Mouse (Mus musculus): Measurements from ENCODE around the gene Rapgef6. TPM values are rescaled to one million over a fixed set of nuclear protein-coding genes. Genes with fewer than 3 reads are reported as not detected.

Rapgef6 gene
- polyA plus RNA-seq, 1 experiment from 2014 or later = 40.2 TPM

GRCm38 (mm10) chr11:54727327-54727901 lies 204.8 kb downstream of the Rapgef6 start:
- Histone ChIP-seq H3K36me3 (ENCODE audit: control insufficient read depth, insufficient read depth, low read length) (0 out of 2 replicates have a peak, but pooled peaks cover under 1% of the 10 kb centered on the region), H3K4me3 (ENCODE audit: low read depth, low read length) (no peak overlapping the region), H3K9ac (ENCODE audit: low read depth, low read length) (no peak overlapping the region), H3K27me3 (ENCODE audit: control insufficient read depth, insufficient read depth, low read depth, low read length) (no peaks in the 10 kb centered on the region), H3K4me1 (ENCODE audit: control insufficient read depth, insufficient read depth, low read length) (no peaks in the 10 kb centered on the region), H3K9me3 (replicated peaks; ENCODE audit: control insufficient read depth, low read length, poor library complexity, severe bottlenecking) (no peaks in the 10 kb centered on the region), H3K4me2 (ENCODE audit: low read length) (no peak overlapping the region), H3K27ac (ENCODE audit: low read length) (no peak overlapping the region)
- 73% methylated on average over 5 of the region's 5 CpGs for WGBS
- no peak for ATAC-seq

GRCm38 (mm10) chr11:54728371-54728770 lies 205.7 kb downstream of the Rapgef6 start:
- H3K27ac ChIP-seq (ENCODE audit: low read length) = 0 out of 2 replicates have a peak overlapping the region, but pooled peaks have one; percentile 11
- no peak for ATAC-seq
- H3K4me2 ChIP-seq (ENCODE audit: low read length) = no peak overlapping the region
- H3K4me3 ChIP-seq (ENCODE audit: low read depth, low read length) = no peak overlapping the region
- H3K27me3 ChIP-seq (ENCODE audit: control insufficient read depth, insufficient read depth, low read depth, low read length) = no peaks in the 10 kb centered on the region
- WGBS = 91% methylated on average over 2 of the region's 2 CpGs
- no peak overlapping the region for H3K9ac ChIP-seq (ENCODE audit: low read depth, low read length)
- no peaks in the 10 kb centered on the region for H3K36me3 ChIP-seq (ENCODE audit: control insufficient read depth, insufficient read depth, low read length)
- no peaks in the 10 kb centered on the region for H3K9me3 ChIP-seq (replicated peaks; ENCODE audit: control insufficient read depth, low read length, poor library complexity, severe bottlenecking)
- no peaks in the 10 kb centered on the region for H3K4me1 ChIP-seq (ENCODE audit: control insufficient read depth, insufficient read depth, low read length)

- no peak overlapping the region for H3K4me2 ChIP-seq (ENCODE audit: low read length)
- H3K36me3 ChIP-seq (ENCODE audit: control insufficient read depth, insufficient read depth, low read length) = no peaks in the 10 kb centered on the region; the same call in 1 of the 2 replicates
- no peak overlapping the region for H3K9ac ChIP-seq (ENCODE audit: low read depth, low read length)
- H3K9me3 ChIP-seq (replicated peaks; ENCODE audit: control insufficient read depth, low read length, poor library complexity, severe bottlenecking) = no peaks in the 10 kb centered on the region
- no peaks in the 10 kb centered on the region for H3K4me1 ChIP-seq (ENCODE audit: control insufficient read depth, insufficient read depth, low read length)
- no peaks in the 10 kb centered on the region for H3K27me3 ChIP-seq (ENCODE audit: control insufficient read depth, insufficient read depth, low read depth, low read length)
- ATAC-seq = no peak
- WGBS = 83% methylated on average over 3 of the region's 3 CpGs
- H3K27ac ChIP-seq (ENCODE audit: low read length) = no peak overlapping the region
- no peak overlapping the region for H3K4me3 ChIP-seq (ENCODE audit: low read depth, low read length)
Observed at GRCm38 (mm10) chr11:54729311-54729710, 206.7 kb downstream of the Rapgef6 start.

GRCm38 (mm10) chr11:54730931-54731330 lies 208.3 kb downstream of the Rapgef6 start:
- peaks cover 3% of the 10 kb centered on the region for H3K36me3 ChIP-seq (ENCODE audit: control insufficient read depth, insufficient read depth, low read length)
- no peak overlapping the region for H3K27ac ChIP-seq (ENCODE audit: low read length)
- H3K4me3 ChIP-seq (ENCODE audit: low read depth, low read length) = no peak overlapping the region
- no peak for ATAC-seq
- H3K4me1 ChIP-seq (ENCODE audit: control insufficient read depth, insufficient read depth, low read length) = no peaks in the 10 kb centered on the region
- WGBS = 91% methylated on average over 5 of the region's 5 CpGs
- no peak overlapping the region for H3K9ac ChIP-seq (ENCODE audit: low read depth, low read length)
- H3K27me3 ChIP-seq (ENCODE audit: control insufficient read depth, insufficient read depth, low read depth, low read length) = no peaks in the 10 kb centered on the region
- H3K4me2 ChIP-seq (ENCODE audit: low read length) = no peak overlapping the region
- no peaks in the 10 kb centered on the region for H3K9me3 ChIP-seq (replicated peaks; ENCODE audit: control insufficient read depth, low read length, poor library complexity, severe bottlenecking)

- Histone ChIP-seq H3K4me3 (ENCODE audit: low read depth, low read length) (no peak overlapping the region), H3K9ac (ENCODE audit: low read depth, low read length) (no peak overlapping the region), H3K27me3 (ENCODE audit: control insufficient read depth, insufficient read depth, low read depth, low read length) (no peaks in the 10 kb centered on the region), H3K36me3 (ENCODE audit: control insufficient read depth, insufficient read depth, low read length) (peaks cover 5% of the 10 kb centered on the region), H3K27ac (ENCODE audit: low read length) (no peak overlapping the region), H3K4me1 (ENCODE audit: control insufficient read depth, insufficient read depth, low read length) (no peaks in the 10 kb centered on the region), H3K4me2 (ENCODE audit: low read length) (no peak overlapping the region), H3K9me3 (replicated peaks; ENCODE audit: control insufficient read depth, low read length, poor library complexity, severe bottlenecking) (no peaks in the 10 kb centered on the region)
- ATAC-seq = no peak
- 84% methylated on average over 7 of the region's 7 CpGs for WGBS
Observed at GRCm38 (mm10) chr11:54731367-54731766, 208.7 kb downstream of the Rapgef6 start.

DNA sequence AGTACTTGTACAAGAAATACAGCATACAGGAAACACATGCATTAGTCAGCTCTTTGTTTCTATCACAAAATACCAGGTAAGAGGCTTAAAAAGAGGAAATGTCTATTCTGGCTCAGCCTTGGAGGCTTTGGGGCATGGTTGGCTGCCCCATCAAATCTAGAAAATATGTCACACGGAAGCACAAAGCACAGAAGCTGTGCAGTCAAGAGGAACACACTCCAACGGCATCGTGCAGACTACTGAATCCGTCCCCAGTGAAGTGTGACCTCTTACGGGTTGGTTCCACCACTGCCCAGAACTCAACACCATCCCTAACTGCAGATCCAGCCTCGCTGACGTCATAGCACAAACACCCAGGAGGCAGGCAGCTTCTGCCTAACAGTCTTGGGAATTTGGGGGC lies 210.9 kb downstream of the Rapgef6 start:
- ATAC-seq = no peak
- Histone ChIP-seq H3K9ac (ENCODE audit: low read depth, low read length) (no peak overlapping the region), H3K36me3 (ENCODE audit: control insufficient read depth, insufficient read depth, low read length) (peaks cover 5% of the 10 kb centered on the region), H3K4me3 (ENCODE audit: low read depth, low read length) (no peak overlapping the region), H3K9me3 (replicated peaks; ENCODE audit: control insufficient read depth, low read length, poor library complexity, severe bottlenecking) (no peaks in the 10 kb centered on the region), H3K27me3 (ENCODE audit: control insufficient read depth, insufficient read depth, low read depth, low read length) (no peaks in the 10 kb centered on the region), H3K27ac (ENCODE audit: low read length) (no peak overlapping the region; the same call in 1 of the 2 replicates), H3K4me1 (ENCODE audit: control insufficient read depth, insufficient read depth, low read length) (no peaks in the 10 kb centered on the region), H3K4me2 (ENCODE audit: low read length) (no peak overlapping the region)
- WGBS = 60% methylated on average over 7 of the region's 7 CpGs

DNA sequence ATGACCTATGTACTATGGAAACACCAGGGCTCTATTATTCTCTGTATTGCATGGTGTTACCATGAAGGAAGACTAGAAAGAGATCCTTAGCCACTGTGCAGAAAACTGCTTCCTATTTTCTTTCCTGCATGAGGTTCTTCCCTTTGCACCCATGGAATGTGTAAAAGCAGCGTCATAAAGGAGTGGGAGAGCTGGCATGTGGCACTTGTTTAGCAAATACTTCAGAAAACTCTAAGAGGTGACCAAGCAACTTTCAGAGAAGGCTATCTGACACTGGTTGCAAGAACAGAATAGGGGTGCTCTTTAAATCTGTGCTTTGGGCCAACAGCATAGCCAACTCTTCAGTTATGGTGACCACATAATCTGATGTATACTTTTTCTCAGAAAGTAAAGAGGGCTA lies 212.5 kb downstream of the Rapgef6 start:
- H3K4me2 ChIP-seq (ENCODE audit: low read length) = no peak overlapping the region
- no peaks in the 10 kb centered on the region for H3K9me3 ChIP-seq (replicated peaks; ENCODE audit: control insufficient read depth, low read length, poor library complexity, severe bottlenecking)
- 89% methylated on average over 1 of the region's 1 CpGs for WGBS
- no peak overlapping the region for H3K9ac ChIP-seq (ENCODE audit: low read depth, low read length)
- no peak overlapping the region for H3K27ac ChIP-seq (ENCODE audit: low read length)
- H3K27me3 ChIP-seq (ENCODE audit: control insufficient read depth, insufficient read depth, low read depth, low read length) = no peaks in the 10 kb centered on the region
- H3K4me3 ChIP-seq (ENCODE audit: low read depth, low read length) = no peak overlapping the region
- ATAC-seq = no peak
- H3K36me3 ChIP-seq (ENCODE audit: control insufficient read depth, insufficient read depth, low read length) = peaks cover 18% of the 10 kb centered on the region
- no peaks in the 10 kb centered on the region for H3K4me1 ChIP-seq (ENCODE audit: control insufficient read depth, insufficient read depth, low read length)

DNA sequence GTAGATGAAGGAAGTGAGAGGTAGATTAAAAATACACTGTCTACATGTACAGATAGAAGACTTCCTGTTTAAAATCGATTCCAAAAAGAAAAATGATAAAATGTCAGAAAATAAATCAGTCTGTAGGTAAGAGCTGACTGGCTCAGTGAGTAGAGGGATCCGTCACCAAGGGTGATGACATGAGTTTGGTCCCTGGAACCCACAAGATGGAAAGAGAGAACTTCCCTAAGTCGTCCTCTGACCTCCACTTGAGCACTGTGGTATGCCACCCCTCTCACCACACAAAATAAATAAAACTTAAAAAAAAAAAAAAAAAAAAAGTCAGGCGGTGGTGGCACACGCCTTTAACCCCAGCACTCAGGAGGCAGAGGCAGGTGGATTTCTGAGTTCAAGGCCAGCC lies 214.3 kb downstream of the Rapgef6 start:
- ATAC-seq = no peak
- no peaks in the 10 kb centered on the region for H3K27me3 ChIP-seq (ENCODE audit: control insufficient read depth, insufficient read depth, low read depth, low read length)

GRCm38 (mm10) chr11:54739012-54739750 lies 216.5 kb downstream of the Rapgef6 start:
- Histone ChIP-seq H3K27me3 (ENCODE audit: control insufficient read depth, insufficient read depth, low read depth, low read length) (no peaks in the 10 kb centered on the region), H3K9ac (ENCODE audit: low read depth, low read length) (no peak overlapping the region), H3K36me3 (ENCODE audit: control insufficient read depth, insufficient read depth, low read length) (peaks cover 20% of the 10 kb centered on the region), H3K4me2 (ENCODE audit: low read length) (no peak overlapping the region), H3K4me1 (ENCODE audit: control insufficient read depth, insufficient read depth, low read length) (no peaks in the 10 kb centered on the region), H3K9me3 (replicated peaks; ENCODE audit: control insufficient read depth, low read length, poor library complexity, severe bottlenecking) (no peaks in the 10 kb centered on the region), H3K27ac (ENCODE audit: low read length) (no peak overlapping the region), H3K4me3 (ENCODE audit: low read depth, low read length) (no peak overlapping the region)
- 93% methylated on average over 4 of the region's 4 CpGs for WGBS
- no peak for ATAC-seq

More for the DNA sequence above, 214.3 kb downstream of the Rapgef6 start:
- no peak overlapping the region for H3K4me3 ChIP-seq (ENCODE audit: low read depth, low read length)
- no peaks in the 10 kb centered on the region for H3K9me3 ChIP-seq (replicated peaks; ENCODE audit: control insufficient read depth, low read length, poor library complexity, severe bottlenecking)
- H3K4me1 ChIP-seq (ENCODE audit: control insufficient read depth, insufficient read depth, low read length) = no peaks in the 10 kb centered on the region
- peaks cover 20% of the 10 kb centered on the region for H3K36me3 ChIP-seq (ENCODE audit: control insufficient read depth, insufficient read depth, low read length)
- no peak overlapping the region for H3K9ac ChIP-seq (ENCODE audit: low read depth, low read length)
- H3K27ac ChIP-seq (ENCODE audit: low read length) = no peak overlapping the region
- H3K4me2 ChIP-seq (ENCODE audit: low read length) = no peak overlapping the region
- WGBS = 94% methylated on average over 5 of the region's 5 CpGs

Measured in midbrain, embryonic 16.5 days (tissue).